Mouse (Mus musculus): ENCODE measurements at regions not wholly inside any gene's neighbourhood (a gene's known extent, or its start where the extent isn't known, plus 50 kb on each side); places are given as distances from the start of the nearest gene placed in this dataset.

DNA sequence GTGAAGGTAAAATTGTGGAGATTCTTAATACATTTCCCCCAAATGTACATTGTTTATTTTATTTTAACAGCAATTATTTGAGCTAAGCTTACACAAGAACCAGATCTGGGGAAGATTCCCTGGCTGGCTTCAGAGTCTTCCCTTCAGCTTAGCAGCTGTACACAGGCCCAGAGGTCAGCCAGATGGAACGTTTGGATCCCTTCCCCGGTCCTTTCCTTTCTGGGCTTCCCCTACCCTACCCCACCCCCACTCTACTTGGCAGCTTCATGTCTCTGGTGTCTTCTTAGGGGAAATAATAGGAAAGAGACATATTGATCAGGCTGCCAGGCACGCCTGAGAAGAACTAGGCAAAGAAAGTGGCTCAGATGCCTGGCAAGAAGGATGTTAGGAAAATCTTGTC, 172.4 kb downstream of the Zfp330 start:
- no peak for TF ChIP-seq CTCF (IDR thresholded peaks at IDR 0.05; ENCODE audit: extremely low read depth, insufficient read depth, low read length)
- TF ChIP-seq POLR2A (IDR thresholded peaks at IDR 0.05; ENCODE audit: extremely low read depth, insufficient read depth, low read length): no peak

Data from cortical plate, adult 2 months (tissue).